In the genomic region with DNA sequence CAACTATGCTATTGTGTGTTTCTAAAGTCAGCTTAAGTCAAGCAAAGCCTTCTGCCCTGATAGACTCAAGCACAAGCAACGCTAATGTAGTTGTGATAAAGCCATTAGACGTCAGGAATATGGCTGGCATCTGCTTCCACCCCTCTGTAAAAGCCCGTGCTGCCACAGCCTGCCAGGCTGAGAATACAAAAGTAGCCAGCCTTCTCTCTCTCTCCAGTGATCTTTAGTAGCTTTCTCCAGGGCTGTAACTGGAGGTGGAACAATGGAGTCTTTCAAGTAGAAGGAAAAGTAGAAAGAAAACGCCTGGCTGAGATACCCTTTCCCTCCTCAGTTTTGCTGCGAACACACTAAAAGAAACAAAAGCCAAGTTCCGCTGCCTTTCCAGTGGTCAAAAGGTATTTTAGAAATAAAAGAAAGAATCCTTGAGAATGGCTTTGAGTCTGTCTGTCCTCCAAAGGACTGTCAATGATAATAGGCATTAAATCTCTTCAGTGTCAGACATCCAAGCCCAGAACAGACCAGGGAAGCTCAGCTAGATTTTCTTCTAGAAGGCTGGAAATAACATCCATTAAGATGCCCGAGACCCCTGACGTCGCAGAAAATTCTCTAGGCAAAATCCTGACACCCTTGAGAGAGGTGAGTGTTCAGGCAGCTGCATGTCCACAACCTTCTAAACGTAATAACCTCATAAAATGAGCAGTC, we compare ENCODE assay signal across 10 mouse cellular contexts.
A peak's percentile ranks its signal among the peaks of the same experiment; 100 is the strongest.
DNase-seq lines count a peak whose midpoint lies in the region; ATAC-seq lines count a peak whose summit lies in the region.
"Had no signal": no experiment of that assay in that cellular context is flagged by ENCODE, and none has a peak within 500 bp of the region (broad histone marks: within the 10 kb centered on the region; RNA-seq: fewer than 3 reads in every experiment).

No protein-coding gene starts in this region.

- H3K9ac ChIP-seq in embryonic facial prominence, embryonic 14.5 days (ENCODE audit: low read depth, low read length) = 0 out of 2 replicates have a peak overlapping the region, but pooled peaks have one; percentile 16
- no peak overlapping the region for H3K9ac ChIP-seq in hindbrain, embryonic 16.5 days (ENCODE audit: low read depth, low read length)
- H3K9ac ChIP-seq in midbrain, embryonic 16.5 days (ENCODE audit: low read depth, low read length) = no peak overlapping the region

- H3K4me3 ChIP-seq in embryonic facial prominence, embryonic 14.5 days (ENCODE audit: low read depth, low read length) = no peak overlapping the region
- no peak overlapping the region for H3K4me3 ChIP-seq in hindbrain, embryonic 16.5 days (ENCODE audit: low read length)
- no peak overlapping the region for H3K4me3 ChIP-seq in midbrain, embryonic 16.5 days (ENCODE audit: low read depth, low read length)

- 24% methylated on average over 10 of the region's 10 CpGs for WGBS in embryonic facial prominence, embryonic 14.5 days
- WGBS in hindbrain, embryonic 16.5 days = 12% methylated on average over 10 of the region's 10 CpGs
- 9% methylated on average over 10 of the region's 10 CpGs for WGBS in midbrain, embryonic 16.5 days

- H3K27ac ChIP-seq in embryonic facial prominence, embryonic 14.5 days (replicated peaks; ENCODE audit: low read depth, low read length) = peak overlapping the region; percentile 55; the same call in 1 of the 2 replicates
- H3K27ac ChIP-seq in hindbrain, embryonic 16.5 days (ENCODE audit: low read depth, low read length) = peak overlapping the region; percentile 23; the same call in 1 of the 2 replicates
- H3K27ac ChIP-seq in midbrain, embryonic 16.5 days (ENCODE audit: low read length) = peak overlapping the region; percentile 29; the same call in 1 of the 2 replicates

- DNase-seq in embryo, embryonic 10 days (ENCODE audit: low spot score) = peak; percentile 30
- peak; percentile 60 for DNase-seq in embryonic facial prominence, embryonic 14.5 days (ENCODE audit: low spot score)
- DNase-seq in left cerebral cortex, adult 8-10 months (ENCODE audit: low spot score in 2 of 2) = no peak
- no peak for DNase-seq in lung, postnatal 36 days
- DNase-seq: heart, postnatal 14 days had no signal

- H3K4me2 ChIP-seq in embryonic facial prominence, embryonic 14.5 days (ENCODE audit: low read depth, low read length) = peak overlapping the region; percentile 28; the same call in 1 of the 2 replicates
- peak overlapping the region; percentile 36 for H3K4me2 ChIP-seq in hindbrain, embryonic 16.5 days (ENCODE audit: low read length)
- peak overlapping the region; percentile 31 for H3K4me2 ChIP-seq in midbrain, embryonic 16.5 days (ENCODE audit: low read length)

- H3K9me3 ChIP-seq in embryonic facial prominence, embryonic 14.5 days (ENCODE audit: control insufficient read depth, low read length) = no peaks in the 10 kb centered on the region
- H3K9me3 ChIP-seq in hindbrain, embryonic 16.5 days (ENCODE audit: control insufficient read depth, low read length) = no peaks in the 10 kb centered on the region
- H3K9me3 ChIP-seq in midbrain, embryonic 16.5 days (replicated peaks; ENCODE audit: control insufficient read depth, low read length, poor library complexity, severe bottlenecking) = no peaks in the 10 kb centered on the region
- H3K9me3 ChIP-seq: G1E had no signal

- H3K27me3 ChIP-seq in embryonic facial prominence, embryonic 14.5 days (replicated peaks; ENCODE audit: control insufficient read depth, insufficient read depth, low read length) = no peaks in the 10 kb centered on the region
- no peaks in the 10 kb centered on the region for H3K27me3 ChIP-seq in hindbrain, embryonic 16.5 days (replicated peaks; ENCODE audit: control insufficient read depth, insufficient read depth, low read length)
- H3K27me3 ChIP-seq in midbrain, embryonic 16.5 days (ENCODE audit: control insufficient read depth, insufficient read depth, low read depth, low read length) = no peaks in the 10 kb centered on the region

- 0 out of 2 replicates have a peak, but pooled peaks have one; percentile 65 for ATAC-seq in embryonic facial prominence, embryonic 14.5 days (ENCODE audit: low read depth)
- ATAC-seq in hindbrain, embryonic 16.5 days = peak; percentile 82
- peak; percentile 77 for ATAC-seq in midbrain, embryonic 16.5 days
- no peak for ATAC-seq in erythroid progenitor cell, adult 5-6 weeks (replicated peaks; ENCODE audit: low FRiP score, poor library complexity, severe bottlenecking)
- no peak for ATAC-seq in granulocyte monocyte progenitor cell, adult 5-6 weeks (replicated peaks; ENCODE audit: poor library complexity, severe bottlenecking)

- H3K36me3 ChIP-seq in embryonic facial prominence, embryonic 14.5 days (ENCODE audit: control insufficient read depth, insufficient read depth, low read length) = no peaks in the 10 kb centered on the region
- no peaks in the 10 kb centered on the region for H3K36me3 ChIP-seq in hindbrain, embryonic 16.5 days (ENCODE audit: control insufficient read depth, insufficient read depth, low read length)
- no peaks in the 10 kb centered on the region for H3K36me3 ChIP-seq in midbrain, embryonic 16.5 days (ENCODE audit: control insufficient read depth, insufficient read depth, low read length)
- H3K36me3 ChIP-seq: G1E had no signal

- peaks cover 11% of the 10 kb centered on the region for H3K4me1 ChIP-seq in embryonic facial prominence, embryonic 14.5 days (ENCODE audit: control insufficient read depth, insufficient read depth, low read length)
- peaks cover 10% of the 10 kb centered on the region for H3K4me1 ChIP-seq in hindbrain, embryonic 16.5 days (ENCODE audit: control insufficient read depth, insufficient read depth, low read depth, low read length)
- peaks cover 19% of the 10 kb centered on the region for H3K4me1 ChIP-seq in midbrain, embryonic 16.5 days (ENCODE audit: control insufficient read depth, insufficient read depth, low read length)

Comparison
In these comparisons a context has a peak if more than half of its experiments do, and no peak if none do; other contexts are left out.
1. DNase-seq: peak in embryo, embryonic 10 days (single experiment) and embryonic facial prominence, embryonic 14.5 days (single experiment); none in left cerebral cortex, adult 8-10 months (0 of 2) and lung, postnatal 36 days (single experiment).
2. ATAC-seq: peak in embryonic facial prominence, embryonic 14.5 days (single experiment), hindbrain, embryonic 16.5 days (single experiment) and midbrain, embryonic 16.5 days (single experiment); none in erythroid progenitor cell, adult 5-6 weeks (single experiment) and granulocyte monocyte progenitor cell, adult 5-6 weeks (single experiment).
3. Peak in every context shown above with its lines, with median percentiles within 50 percentile points of each other: H3K27ac ChIP-seq and H3K4me2 ChIP-seq.